Mouse (Mus musculus) testis, postnatal 14 days (tissue): ENCODE data around the gene Otoa.
A peak's percentile ranks its signal among the peaks of the same experiment; 100 is the strongest.

Experiments
- DNase-seq: peaks from one replicate; pipeline ENCODE4 v3.0.0; 2021; ENCODE audit warnings: low spot score

Otoa gene

DNA sequence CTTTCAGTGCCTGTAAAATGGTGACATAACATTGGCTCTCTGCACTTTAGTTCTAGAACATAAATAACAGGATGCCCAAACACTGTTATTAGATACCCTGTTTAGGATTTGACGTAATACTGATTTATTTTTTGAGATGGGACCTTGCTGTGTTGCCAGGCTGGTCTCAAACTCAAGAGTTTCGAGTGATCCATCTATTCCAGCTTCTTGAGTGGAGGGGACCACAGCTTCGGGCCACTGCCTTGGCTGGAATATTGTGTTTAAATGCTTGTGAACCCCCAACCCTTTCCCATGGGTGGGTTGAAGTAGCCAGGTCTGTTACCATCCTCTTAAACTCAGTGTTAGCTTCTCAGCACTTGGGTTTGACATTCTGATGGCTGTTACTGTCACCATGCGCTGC is at the start of gene Otoa:
Otoa (plus strand) TSS at position 301 of the 400 bp plus-strand sequence.
- no peak for DNase-seq

DNA sequence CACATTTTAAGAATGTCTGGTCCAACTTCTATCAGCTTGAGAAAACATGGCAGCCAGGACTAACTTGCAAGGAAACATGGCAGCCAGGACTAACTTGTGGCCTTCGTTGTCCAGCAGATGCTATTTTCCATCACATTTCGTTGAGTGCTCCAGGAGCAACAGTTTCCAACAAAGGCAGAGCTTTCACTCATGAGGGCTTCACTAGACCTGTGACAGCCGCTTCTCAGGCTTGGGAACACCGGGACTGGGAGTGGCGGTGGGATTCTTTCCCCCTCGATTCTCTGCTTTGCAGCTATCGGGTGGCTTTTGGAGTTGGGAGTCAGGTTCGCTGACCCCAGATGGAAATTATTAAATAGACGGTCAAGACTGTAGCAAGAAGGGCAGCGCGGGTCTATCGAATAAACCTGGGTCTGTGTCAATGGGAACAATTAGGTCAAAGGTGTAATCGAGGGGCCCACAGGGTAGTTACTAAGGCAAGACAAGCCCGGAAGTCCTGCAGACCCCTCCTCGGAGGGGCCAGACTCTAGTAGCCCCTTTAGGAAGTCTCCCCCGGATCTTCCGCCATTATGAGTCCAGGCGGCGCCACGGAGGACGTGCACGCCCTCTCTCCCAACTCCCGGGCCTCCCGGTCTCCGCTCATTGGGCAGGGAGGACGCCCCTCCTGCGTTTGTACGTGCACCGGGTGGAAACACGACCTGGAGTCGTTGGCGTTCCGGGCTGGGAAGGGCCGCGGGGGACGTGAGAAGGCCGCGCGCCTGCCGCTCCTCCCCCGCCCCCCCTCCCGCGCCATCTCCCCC is 47.4 kb upstream of the Otoa start, which contains the start of gene Mettl9:
Mettl9 (plus strand) TSS at position 590 of the 797 bp plus-strand sequence.
- DNase-seq: peak; percentile 96

DNA sequence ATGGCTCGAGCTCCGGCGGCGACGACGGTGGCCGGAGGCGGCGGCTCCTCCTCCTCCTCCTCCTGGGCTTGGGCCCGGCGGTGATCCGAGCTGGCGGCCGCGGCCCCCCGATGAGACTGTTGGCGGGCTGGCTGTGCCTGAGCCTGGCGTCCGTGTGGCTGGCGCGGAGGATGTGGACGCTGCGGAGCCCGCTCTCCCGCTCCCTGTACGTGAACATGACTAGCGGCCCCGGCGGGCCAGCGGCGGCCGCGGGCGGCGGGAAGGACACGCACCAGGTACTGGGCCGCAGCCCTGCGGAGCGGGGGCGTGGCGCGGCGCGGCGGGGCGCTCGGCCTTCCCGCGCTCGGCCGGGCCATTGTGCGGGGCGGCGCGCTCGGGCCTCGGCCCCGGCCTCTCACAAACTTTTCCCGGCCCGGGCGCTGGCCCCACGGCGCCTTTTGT is 46.7 kb upstream of the Otoa start:
- DNase-seq: peak; percentile 75

DNA sequence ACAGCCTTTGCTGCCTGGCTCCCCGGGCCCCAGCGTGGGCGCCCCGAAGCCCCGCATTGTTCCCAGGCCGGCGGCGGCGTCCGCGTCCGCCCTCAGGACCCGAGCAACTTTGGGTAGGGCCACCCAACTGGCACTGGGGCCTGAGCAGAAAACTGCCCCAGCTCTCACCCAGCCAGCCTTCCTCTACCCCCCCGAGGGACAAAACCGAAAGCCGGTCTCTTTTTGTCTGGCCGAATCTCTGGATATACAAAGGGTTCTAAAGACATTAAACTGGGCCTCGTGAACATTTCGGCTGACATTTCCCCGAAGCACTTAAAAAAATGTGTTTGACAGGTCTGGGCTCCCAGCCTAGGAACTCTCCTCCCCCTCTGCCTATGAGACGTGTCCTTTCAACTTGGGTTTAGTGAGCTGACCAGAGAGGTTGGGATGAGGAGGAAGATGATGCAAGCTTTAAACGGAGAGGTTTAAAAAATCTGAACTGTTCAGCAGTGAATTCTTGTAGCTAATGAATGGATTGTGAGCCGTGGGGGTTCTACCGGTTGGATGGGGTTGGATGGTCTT is 46.2 kb upstream of the Otoa start:
- peak; percentile 29 for DNase-seq

DNA sequence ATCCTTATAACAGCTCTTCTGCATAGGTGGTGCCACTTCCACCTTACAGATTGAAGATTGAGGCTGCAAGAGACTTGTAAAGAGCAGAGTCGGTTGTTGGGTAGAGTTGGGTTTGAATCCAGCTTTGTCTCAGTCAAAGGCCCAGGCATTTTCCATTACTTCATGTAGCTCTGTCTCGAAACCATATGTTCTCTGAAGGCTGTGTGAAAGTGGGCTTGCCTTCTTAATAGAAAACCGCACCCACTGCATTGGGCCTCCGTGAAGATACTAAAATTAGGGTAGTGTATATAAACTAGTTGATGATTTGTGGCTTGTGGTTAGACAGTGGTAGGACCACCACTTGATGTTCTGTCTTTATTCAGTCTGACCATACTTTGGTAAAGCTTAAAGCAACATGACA is 40.9 kb upstream of the Otoa start:
- no peak for DNase-seq

DNA sequence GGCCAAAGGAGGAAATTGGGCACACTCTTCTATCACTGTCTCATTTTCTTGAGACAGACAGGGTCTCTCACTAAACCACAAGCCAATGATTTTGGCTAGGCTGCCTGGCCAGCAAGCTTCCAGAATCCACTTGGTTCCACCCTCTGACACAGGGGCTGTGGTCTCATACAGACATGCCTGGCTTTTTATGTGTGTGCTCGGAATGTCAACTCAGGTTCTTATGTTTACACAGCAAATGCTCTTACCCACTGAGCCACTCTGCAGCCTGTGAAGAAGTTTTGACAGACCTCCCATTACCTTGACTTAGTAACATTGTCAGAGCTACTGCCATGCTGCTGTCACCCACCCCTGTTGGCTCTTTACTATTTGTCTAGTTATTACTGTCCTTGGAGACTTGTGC is 39.5 kb upstream of the Otoa start:
- no peak for DNase-seq

DNA sequence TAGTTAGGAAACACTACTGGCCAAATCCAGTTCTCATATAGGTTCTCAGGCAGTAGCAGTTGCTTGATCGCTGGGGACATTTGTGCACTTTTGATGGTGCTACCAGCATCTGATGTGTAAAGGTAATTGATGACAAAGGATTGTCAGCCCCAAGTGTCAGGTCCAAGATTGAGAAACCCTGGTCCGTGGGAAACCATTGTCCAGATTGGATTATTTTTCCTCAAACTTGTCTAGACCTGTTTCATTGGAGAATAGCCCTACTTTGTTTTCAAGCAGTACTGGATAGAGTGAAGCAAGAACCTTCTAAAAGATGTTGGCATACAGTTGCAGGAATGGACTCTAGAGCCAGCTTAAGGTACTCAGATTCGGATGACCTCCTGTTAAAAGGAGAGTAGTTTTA is 38.4 kb upstream of the Otoa start:
- no peak for DNase-seq

DNA sequence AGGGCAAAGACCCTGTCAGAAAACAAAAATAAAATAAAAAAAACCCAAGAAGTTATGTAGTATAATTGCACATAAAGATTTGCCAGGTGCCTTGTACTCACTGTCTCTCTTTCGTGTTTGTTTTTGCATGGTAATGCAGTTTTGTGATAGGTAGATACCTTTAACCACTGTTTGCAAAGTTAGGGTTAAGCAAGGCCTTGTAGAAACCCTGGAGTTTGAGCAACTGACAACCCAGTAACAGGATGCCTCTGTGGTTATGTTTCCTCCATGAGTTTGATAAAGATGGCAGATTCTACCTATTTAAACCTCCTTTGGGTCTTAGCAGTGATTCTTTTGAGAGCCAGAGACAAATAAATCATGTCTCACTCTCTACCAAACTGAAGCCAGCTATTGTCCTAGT is 37.9 kb upstream of the Otoa start:
- no peak for DNase-seq

DNA sequence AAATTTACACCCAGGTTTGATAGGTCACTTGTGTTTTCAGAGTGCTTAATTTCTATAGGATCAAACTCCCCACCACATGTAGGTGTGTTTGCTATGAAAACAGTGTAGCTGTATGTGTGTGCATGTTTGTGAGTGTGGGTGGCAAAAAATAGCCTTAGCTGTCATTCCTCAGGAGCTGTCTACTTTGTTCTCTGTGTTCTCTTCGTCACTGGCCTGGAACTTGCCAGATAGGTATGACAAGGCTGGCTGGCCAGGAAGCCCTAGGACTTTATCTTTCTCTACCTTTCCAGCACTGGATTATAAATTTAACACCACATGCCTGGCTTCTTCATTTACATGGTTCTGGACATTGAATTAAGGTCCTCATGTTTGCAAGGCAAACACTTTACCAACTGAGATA is 37.2 kb upstream of the Otoa start:
- no peak for DNase-seq

DNA sequence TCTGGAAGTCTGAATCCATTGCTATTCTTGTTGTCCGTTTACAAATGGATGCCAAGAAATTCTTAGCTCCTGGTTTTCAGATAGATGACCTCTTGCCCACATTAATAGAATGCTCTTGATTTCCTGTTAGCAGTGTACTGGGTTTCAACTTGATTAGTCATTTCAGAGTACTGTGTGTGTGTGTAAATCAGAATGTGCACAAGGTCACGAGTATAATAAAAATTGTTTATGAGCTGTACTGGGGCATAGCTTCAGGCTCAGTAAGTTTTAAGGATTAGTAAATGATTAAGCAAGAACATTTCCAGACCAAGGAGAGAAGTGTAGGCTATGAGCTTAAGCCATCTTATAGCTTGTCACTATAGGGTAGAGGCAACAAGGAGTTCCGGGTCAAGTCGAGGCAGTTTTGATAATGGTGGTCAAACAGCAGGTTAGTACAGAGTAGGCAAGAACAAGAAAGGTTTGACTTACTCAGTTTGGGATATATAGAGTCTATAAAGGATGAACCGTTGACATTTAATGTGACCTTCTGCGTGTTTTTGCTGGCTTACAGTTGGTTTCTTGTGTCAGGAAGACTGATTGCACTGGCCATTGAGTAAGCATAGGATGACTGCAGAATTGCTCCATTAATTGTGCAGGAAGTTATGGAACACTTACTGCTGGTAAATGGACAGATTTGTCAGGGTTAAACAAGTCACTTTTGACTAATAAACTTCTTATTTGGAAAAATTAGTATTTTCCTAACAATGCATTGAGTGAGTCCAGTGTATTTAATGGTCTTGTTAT is 35.6 kb upstream of the Otoa start:
- DNase-seq: no peak

DNA sequence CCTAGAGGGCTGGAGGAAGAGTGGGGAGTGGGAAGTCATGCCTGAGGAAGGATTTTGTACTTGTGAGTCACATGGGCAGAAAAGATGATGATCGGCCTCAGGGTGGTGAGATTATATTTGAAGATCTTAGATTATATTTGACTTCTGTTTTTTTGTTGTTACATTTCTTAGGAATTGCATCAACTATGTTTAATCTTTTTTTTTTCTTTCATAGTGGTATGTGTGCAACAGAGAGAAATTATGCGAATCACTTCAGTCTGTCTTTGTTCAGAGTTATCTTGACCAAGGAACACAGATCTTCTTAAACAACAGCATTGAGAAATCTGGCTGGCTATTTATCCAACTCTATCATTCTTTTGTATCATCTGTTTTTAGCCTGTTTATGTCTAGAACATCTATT is 33.8 kb upstream of the Otoa start:
- no peak for DNase-seq

DNA sequence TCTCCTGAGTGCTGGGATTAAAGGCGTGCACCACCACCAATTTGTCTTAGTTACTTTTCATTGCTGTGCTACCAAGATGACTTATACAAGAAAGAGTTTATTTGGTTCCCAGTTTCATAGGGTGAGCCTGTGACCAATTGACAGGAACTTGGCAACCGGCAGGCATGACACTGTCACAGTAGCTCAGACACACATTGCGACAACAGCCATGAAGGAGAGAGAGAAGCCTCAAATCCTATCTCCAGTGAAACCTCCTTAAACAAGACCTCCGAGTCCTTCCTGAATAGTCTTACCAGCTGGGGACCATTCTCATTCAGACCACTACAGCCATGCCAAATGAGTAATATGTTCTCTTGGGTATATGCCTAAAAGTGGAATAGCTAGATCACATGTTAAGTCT is 28.4 kb upstream of the Otoa start:
- DNase-seq: no peak

DNA sequence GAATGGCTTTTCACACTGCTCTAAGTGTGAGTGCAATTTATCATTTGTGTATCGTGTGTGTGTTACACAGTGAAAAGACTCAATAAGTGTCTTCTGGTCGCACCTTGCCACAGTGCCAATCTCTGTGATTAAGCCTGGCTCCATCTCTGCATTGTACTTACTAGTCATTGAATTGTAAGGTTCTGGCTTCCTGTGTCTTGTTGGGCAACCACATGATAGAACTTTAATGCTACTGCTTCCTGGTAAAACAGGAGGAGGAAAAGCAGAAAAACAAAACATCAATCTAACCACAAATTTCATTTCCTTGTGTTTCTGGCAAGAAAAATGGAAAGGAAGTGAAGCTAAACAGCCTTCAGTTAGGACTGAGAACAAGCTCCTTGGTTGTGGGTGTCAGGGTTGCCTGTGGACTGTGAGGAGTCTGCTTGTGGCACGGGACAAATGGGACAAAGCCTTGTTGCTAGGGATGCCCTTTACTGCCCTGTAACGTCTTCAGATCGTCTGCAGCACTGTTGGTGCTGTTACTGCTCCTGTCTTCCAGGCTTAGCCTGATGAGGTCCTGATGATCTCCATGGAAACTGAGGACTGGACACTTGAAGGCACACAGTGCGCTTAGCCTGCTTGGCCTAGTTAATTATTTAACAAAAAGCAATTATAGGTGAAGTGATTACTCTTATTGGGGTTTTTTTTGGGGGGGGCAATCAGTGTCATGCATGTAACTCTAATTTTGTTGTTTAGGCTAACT is 21.8 kb upstream of the Otoa start:
- DNase-seq: no peak

DNA sequence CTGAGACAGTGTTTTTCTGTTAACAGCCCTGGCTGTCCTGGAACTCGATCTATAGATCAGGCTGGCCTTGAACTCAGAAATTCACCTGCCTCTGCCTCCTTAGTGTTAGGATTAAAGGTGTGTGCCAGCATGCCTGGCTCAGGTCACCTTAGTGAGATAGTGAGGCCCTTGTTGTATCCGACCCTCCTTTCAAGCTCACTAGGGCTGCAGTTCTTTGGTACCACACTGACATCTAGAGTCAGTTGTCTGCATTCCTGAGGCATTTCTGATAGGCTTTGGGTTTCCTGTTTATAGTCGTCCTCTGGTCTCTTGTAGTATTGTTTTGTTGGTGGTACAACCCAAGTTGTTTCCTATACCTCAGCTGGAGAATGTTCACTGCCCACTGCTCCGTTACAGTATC is 17.1 kb upstream of the Otoa start:
- no peak for DNase-seq

DNA sequence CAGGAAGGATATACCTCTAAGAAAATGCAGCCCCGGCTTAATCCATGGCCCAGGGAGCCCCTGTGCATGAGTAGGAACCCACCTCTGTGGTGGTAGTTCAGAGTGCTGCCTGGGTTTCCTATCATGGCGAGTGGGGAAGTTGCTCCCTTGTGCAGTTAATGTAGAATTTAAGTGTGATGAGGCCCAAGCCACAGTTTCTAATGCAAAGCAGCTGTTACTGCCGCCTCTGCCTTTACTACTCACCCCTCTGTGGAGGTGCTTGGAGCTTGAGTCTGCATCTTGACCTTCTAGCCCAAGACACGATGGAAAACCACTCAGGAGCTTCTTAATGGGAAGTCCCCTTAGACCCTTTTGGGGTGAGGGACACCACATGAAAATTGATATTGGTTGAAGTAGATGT is 10.2 kb upstream of the Otoa start:
- no peak for DNase-seq

DNA sequence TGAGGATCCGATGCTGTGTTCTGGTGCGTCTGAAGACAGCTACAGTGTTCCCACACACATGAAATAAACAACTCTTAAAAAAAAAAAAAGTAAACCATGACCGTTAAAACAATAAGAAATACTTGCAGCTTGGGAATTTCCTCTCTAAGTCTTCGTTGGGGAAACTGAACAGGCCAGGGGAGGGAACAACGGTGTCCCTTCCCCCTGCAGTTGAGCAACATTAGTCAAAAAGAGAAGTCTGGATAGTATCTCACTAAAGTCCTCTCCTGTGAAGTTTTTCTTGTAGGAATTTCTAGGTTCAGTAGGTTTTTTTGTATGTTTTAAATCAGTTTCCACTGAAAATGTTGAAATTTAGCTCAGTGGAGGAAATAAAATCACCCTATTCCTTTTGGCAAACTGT is 8.9 kb upstream of the Otoa start:
- DNase-seq: no peak

DNA sequence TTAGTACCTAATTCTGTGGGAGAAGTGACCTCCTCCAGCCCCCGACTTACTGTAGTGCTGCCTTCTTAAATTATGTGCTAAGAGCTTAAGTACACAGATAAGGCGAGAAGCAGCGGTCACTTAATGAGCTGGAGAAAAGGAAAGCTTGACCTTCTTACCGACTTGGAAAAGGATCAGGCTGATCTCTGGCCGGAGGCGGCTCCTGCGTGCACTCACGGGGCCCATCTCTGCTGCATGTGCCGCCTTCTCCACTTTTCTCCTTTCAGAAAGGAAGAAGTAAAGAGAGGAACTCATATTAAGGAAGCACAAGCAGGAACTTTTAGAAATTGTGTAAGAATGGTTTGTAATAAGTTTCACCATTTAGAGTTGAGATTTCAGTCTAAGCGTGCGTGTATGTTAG is 7.2 kb upstream of the Otoa start, which contains the start of gene Igsf6:
Igsf6 (minus strand) TSS at position 292 of the 400 bp plus-strand sequence.
- DNase-seq: no peak

DNA sequence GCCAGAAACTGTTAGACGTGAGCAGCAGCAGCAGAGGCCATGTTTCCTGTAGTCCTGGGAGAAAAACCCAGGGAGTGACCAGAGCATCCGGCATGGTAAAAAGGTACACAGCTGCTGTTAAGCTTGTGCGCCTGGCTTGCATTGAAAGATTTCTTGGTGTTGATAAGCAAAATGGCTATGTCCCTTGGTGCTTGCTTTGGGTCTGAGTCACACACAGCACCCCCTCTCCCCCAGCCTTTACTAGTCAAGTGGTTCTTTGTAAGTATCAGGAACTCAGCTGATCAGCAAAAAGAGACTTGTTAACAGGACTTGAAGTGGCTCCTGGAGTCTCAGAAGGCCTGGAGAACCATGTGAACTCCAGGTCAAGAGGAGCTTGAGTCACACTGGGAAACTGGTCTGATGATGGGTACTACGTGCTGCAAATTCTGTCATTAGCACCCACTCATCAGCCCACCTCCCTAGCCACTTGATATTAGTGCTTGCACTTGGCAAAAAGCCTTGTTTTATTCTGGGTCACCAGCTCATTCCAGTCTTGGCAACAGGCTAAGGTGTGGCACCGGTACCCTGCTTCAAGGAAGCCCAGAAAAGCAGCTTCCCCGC is 6.5 kb upstream of the Otoa start:
- no peak for DNase-seq

DNA sequence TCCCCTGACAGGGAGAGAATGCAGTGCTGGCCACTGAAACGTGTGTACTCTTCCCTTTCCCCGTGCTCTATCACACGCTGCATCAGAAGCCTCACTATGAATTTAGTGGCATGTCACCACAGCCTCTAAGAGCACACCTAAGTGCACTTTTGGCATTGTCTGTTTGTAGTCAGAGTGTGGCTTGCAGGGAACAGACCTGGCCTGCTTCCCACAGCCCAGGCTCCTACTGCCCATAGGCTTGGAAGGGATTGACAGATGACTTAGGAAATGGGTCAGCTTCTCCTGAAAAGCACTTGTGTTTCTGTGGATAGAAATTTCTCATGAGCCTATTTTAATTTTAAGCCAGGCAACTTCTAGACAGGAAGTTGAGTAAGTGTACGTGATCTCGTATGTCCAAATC is 6.0 kb upstream of the Otoa start:
- DNase-seq: no peak

DNA sequence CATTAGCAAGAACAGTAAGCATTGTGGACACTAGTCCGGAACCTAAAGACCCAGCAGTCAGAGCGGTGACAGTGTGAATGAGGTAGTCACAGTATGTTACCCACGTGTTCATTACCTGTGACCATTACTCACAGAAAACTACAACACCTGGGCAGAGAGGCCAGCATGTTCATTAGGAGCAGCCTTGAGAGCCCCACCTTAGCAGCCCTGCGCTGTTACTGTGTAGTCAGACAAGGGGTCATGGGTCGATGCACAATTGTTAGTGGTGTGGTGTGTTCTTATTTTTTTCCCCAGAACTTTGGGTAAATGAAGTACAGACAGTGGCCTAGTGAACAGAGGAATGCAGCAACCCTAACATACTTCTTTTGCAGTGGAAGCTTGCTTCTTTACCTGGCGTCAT is 4.1 kb upstream of the Otoa start:
- no peak for DNase-seq

DNA sequence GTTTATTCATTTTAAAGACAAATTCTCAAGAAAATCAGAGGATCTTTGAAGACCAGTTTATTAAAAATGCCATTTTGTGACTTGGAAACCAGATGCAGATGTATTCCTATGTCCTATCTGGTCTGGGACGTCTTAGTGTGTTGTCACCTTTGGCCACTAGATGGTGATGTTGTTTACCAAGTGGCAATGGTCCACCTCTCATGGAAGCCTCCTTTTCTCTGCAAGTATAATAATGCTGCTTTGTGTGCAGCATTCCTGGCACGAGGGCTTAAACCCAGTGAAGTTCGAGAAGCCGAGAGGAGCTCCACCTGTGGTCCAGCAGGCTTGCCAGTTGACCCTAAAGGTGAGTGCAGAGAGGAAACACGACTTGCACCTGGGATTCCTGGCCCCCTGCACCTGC is 3.6 kb upstream of the Otoa start:
- no peak for DNase-seq

DNA sequence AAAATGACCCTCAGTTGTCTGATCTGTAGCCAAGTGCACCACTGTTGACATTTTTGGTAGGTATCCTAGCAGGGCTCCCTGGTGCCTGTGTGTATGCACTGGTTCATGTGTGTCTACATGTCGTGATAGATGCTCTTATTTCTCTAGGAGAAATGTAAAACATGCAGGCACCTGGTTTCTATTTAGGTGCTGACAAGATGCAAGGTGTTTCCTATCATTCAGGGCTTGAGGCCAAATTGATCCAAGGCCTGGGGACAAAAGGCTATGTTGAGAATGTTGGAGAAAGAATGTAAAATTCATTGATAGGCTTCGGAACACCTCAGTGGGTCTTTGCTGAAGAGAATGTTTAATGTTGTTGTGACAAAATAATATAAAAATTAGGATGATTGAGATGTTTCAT is 366 bp downstream of the Otoa start:
- DNase-seq: no peak
